Mouse (Mus musculus): ENCODE data around the gene Vmn1r112. TPM values are rescaled to one million over a fixed set of nuclear protein-coding genes. Genes with fewer than 3 reads are reported as not detected.

Gene Vmn1r112
- polyA plus RNA-seq (2012; rRNA removed): not detected in 2 replicates

GRCm38 (mm10) chr7:20770885-20771284 lies at the start of gene Vmn1r112:
Gene Vmn1r112, plus strand, starts transcription at chr7:20771185.

GRCm38 (mm10) chr7:20730524-20730923 lies 40.5 kb upstream of the Vmn1r112 start, which contains the start of gene Gm10668:
Gene Gm10668, minus strand, starts transcription at chr7:20730624.

DNA sequence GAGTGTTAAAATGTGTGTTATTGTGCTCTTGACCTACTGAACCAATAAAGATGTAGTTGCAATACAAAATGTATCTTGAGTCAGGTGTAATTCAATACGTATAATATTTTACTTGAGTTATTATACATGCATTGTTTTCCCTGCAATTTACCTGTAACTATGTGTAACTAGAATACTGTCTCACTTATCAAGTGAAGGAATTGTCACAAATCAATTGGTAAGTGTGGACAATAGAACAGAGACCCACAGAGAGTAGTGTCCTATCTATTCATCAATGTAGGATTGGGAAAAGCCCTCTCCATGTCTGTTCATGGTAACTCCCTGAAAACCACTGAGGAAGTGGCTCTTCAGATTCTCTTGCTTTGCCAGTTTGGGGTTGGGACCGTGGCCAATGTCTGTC lies 16.0 kb downstream of the Vmn1r112 start, which contains the start of gene Vmn1r113:
Gene Vmn1r113 (plus strand): TSS at position 301 of the 400 bp plus-strand sequence.

DNA sequence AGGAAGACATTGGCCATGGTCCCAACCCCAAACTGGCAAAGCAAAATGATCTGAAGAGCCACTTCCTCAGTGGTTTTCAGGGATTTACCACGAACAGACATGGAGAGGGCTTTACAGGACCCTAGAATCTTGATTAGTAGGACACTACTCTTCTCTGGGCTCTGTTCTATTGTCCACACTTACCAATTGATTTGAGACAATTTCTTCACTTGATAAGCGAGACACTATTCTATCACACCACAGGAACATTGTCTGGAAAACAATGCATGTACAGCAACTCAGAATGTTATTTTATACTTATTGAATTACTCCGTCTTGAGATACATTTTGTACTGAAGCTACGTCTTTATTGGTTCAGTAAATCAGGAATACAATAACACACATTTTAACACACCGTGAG lies 41.1 kb downstream of the Vmn1r112 start, which contains the start of gene Vmn1r114:
Gene Vmn1r114 (minus strand): TSS at position 101 of the 400 bp plus-strand sequence.

Other genes with a start within 250 kb of the Vmn1r112 start
- not detected in 2 replicates for gene Vmn1r104, start 237.3 kb upstream of the Vmn1r112 start, polyA plus RNA-seq (2012; rRNA removed)
- gene Gm5726, start 225.4 kb upstream of the Vmn1r112 start, polyA plus RNA-seq (2012; rRNA removed): not detected in 2 replicates
- not detected in 2 replicates for gene Gm4141, start 194.9 kb upstream of the Vmn1r112 start, polyA plus RNA-seq (2012; rRNA removed)
- not detected in 2 replicates for gene Gm4513, start 172.2 kb upstream of the Vmn1r112 start, polyA plus RNA-seq (2012; rRNA removed)
- gene Vmn1r107, start 102.3 kb upstream of the Vmn1r112 start, polyA plus RNA-seq (2012; rRNA removed): not detected in 2 replicates
- not detected in 2 replicates for gene Vmn1r111, start 68.0 kb upstream of the Vmn1r112 start, polyA plus RNA-seq (2012; rRNA removed)
- gene Gm10668, start 40.6 kb upstream of the Vmn1r112 start, polyA plus RNA-seq (2012; rRNA removed): not detected in 2 replicates
- not detected in 2 replicates for gene Vmn1r113, start 16.1 kb downstream of the Vmn1r112 start, polyA plus RNA-seq (2012; rRNA removed)
- gene Vmn1r114, start 41.0 kb downstream of the Vmn1r112 start, polyA plus RNA-seq (2012; rRNA removed): not detected in 2 replicates
- not detected in 2 replicates for gene Vmn1r115, start 73.8 kb downstream of the Vmn1r112 start, polyA plus RNA-seq (2012; rRNA removed)
- gene Vmn1r116, start 101.1 kb downstream of the Vmn1r112 start, polyA plus RNA-seq (2012; rRNA removed): not detected in 2 replicates
- gene Vmn1r117, start 112.9 kb downstream of the Vmn1r112 start, polyA plus RNA-seq (2012; rRNA removed): not detected in 2 replicates
- gene Vmn1r118, start 141.2 kb downstream of the Vmn1r112 start, polyA plus RNA-seq (2012; rRNA removed): not detected in 2 replicates
- not detected in 2 replicates for gene Vmn1r119, start 241.3 kb downstream of the Vmn1r112 start, polyA plus RNA-seq (2012; rRNA removed)